Mouse (Mus musculus) heart, postnatal 0 days (tissue): ENCODE measurements around the gene Fam83f. TPM values are rescaled to one million over a fixed set of nuclear protein-coding genes. Genes with fewer than 3 reads are reported as not detected.
A peak's percentile ranks its signal among the peaks of the same experiment; 100 is the strongest.

Experiments used
- ATAC-seq: fragments of 200-750 bp; cut with Nextera tagmentation; 2 replicates; pipeline ENCODE4 v1.8.0; 2017; ENCODE audit warnings: low read depth, moderate number of reproducible peaks, moderate library complexity; ENCODE audit not compliant: insufficient read depth
- DNase-seq: peaks from one replicate; pipeline ENCODE4 v3.0.0-alpha.2; 2016; ENCODE audit warnings: low spot score
- H3K27ac ChIP-seq: fragments of 300-500 bp; sonication (generic); 2 replicates; pipeline ENCODE4 v1.5.1; 2014; ENCODE audit warnings: low read depth, mild to moderate bottlenecking
- H3K27me3 ChIP-seq: fragments of 300-500 bp; sonication (generic); 2 replicates; pipeline ENCODE4 v1.6.1; 2014; ENCODE audit warnings: low read length, mixed read lengths; ENCODE audit not compliant: control insufficient read depth, insufficient read depth
- H3K36me3 ChIP-seq: fragments of 300-500 bp; sonication (generic); replicated peaks from 2 replicates; pipeline ENCODE4 v1.6.1; 2014; ENCODE audit warnings: low read length, mixed read lengths; ENCODE audit not compliant: control insufficient read depth, insufficient read depth
- H3K4me1 ChIP-seq: fragments of 300-500 bp; sonication (generic); 2 replicates; pipeline ENCODE4 v1.6.1; 2014; ENCODE audit warnings: antibody characterized with exemption; ENCODE audit not compliant: control insufficient read depth, insufficient read depth
- H3K4me2 ChIP-seq: fragments of 300-500 bp; sonication (generic); 2 replicates; pipeline ENCODE4 v1.6.1; 2014; ENCODE audit warnings: low read depth, mild to moderate bottlenecking, low read length, moderate library complexity
- H3K4me3 ChIP-seq: fragments of 300-500 bp; sonication (generic); 2 replicates; pipeline ENCODE4 v1.5.1; 2014; ENCODE audit warnings: low read depth, low read length
- H3K9ac ChIP-seq: fragments of 300-500 bp; sonication (generic); replicated peaks from 2 replicates; pipeline ENCODE4 v1.6.1; 2014; ENCODE audit warnings: low read depth, low read length, mixed read lengths
- H3K9me3 ChIP-seq: fragments of 300-500 bp; sonication (generic); replicated peaks from 2 replicates; pipeline ENCODE4 v1.6.1; 2016; ENCODE audit warnings: low read length; ENCODE audit not compliant: control insufficient read depth
- CTCF ChIP-seq: IDR thresholded peaks from 2 replicates; pipeline ENCODE4 v1.5.1; 2016; ENCODE audit warnings: antibody characterized with exemption, control low read depth, low read depth
- EP300 ChIP-seq: IDR thresholded peaks from 2 replicates; pipeline ENCODE4 v1.6.1; 2016; ENCODE audit warnings: antibody characterized with exemption, low read depth
- WGBS: fragments of 180-500 bp; shearing (Covaris S2); extraction: QIAGEN DNeasy Blood & Tissue Kit; methylation state at CpG from one replicate; pipeline ENCODE4 v1.1.7; 2014; 5-methylcytosine and 5-hydroxymethylcytosine counted together
- polyA plus RNA-seq: library from polyadenylated mRNA; unstranded; fragments of >200 nt; fragmentation: Nextera tagmentation; extraction: Ambion mirVana; gene quantifications from 2 replicates; pipeline ENCODE4 v1.2.1, GENCODE M21; 2015
- total RNA-seq: library from RNA; depleted of rRNA; stranded (reverse); fragments of >200 nt; gene quantifications from 2 replicates; pipeline ENCODE4 v1.2.3, GENCODE M21; 2014; ENCODE audit warnings: low replicate concordance

The Fam83f gene
- total and polyA plus RNA-seq, 2 experiments from 2014 or later = 0.14 to 0.95 TPM

- no peaks in the 10 kb centered on the region for H3K9me3 ChIP-seq
- no peak for DNase-seq
- ATAC-seq = no peak
- H3K36me3 ChIP-seq = no peaks in the 10 kb centered on the region
- H3K27me3 ChIP-seq = no peaks in the 10 kb centered on the region
- no peak overlapping the region for H3K27ac ChIP-seq
- no peak overlapping the region for H3K9ac ChIP-seq
- H3K4me3 ChIP-seq = no peak overlapping the region
- no peak overlapping the region for H3K4me2 ChIP-seq
- TF ChIP-seq CTCF (no peak), EP300 (no peak)
- 81% methylated on average over 3 of the region's 3 CpGs for WGBS
- peaks cover 7% of the 10 kb centered on the region; the same call in 1 of the 2 replicates for H3K4me1 ChIP-seq
Measured at GRCm38 (mm10) chr15:80639874-80640273, 31.8 kb upstream of the Fam83f start.

GRCm38 (mm10) chr15:80641702-80642435 is 29.8 kb upstream of the Fam83f start:
- ATAC-seq (no peak), DNase-seq (no peak)
- Histone ChIP-seq H3K4me1 (peaks cover 5% of the 10 kb centered on the region; the same call in 1 of the 2 replicates), H3K9me3 (no peaks in the 10 kb centered on the region), H3K4me3 (no peak overlapping the region), H3K27ac (no peak overlapping the region), H3K27me3 (no peaks in the 10 kb centered on the region), H3K36me3 (no peaks in the 10 kb centered on the region), H3K9ac (no peak overlapping the region), H3K4me2 (no peak overlapping the region)
- TF ChIP-seq EP300 (no peak), CTCF (no peak)
- 73% methylated on average over 2 of the region's 2 CpGs for WGBS

- Histone ChIP-seq H3K9ac (no peak overlapping the region), H3K4me1 (no peaks in the 10 kb centered on the region), H3K36me3 (no peaks in the 10 kb centered on the region), H3K4me2 (no peak overlapping the region), H3K27me3 (0 out of 2 replicates have a peak, but pooled peaks cover 2% of the 10 kb centered on the region), H3K27ac (no peak overlapping the region), H3K9me3 (no peaks in the 10 kb centered on the region), H3K4me3 (no peak overlapping the region)
- TF ChIP-seq CTCF (no peak), EP300 (no peak)
- ATAC-seq = peak; percentile 79; the same call in 1 of the 2 replicates
- peak; percentile 21 for DNase-seq
- WGBS = 69% methylated on average over 17 of the region's 17 CpGs
Measured at GRCm38 (mm10) chr15:80645006-80645797, 26.4 kb upstream of the Fam83f start.

GRCm38 (mm10) chr15:80648977-80649606 is 22.6 kb upstream of the Fam83f start:
- Histone ChIP-seq H3K27ac (no peak overlapping the region), H3K36me3 (no peaks in the 10 kb centered on the region), H3K4me2 (no peak overlapping the region), H3K4me1 (no peaks in the 10 kb centered on the region), H3K4me3 (no peak overlapping the region), H3K9me3 (no peaks in the 10 kb centered on the region), H3K27me3 (peaks cover 3% of the 10 kb centered on the region; the same call in 1 of the 2 replicates), H3K9ac (no peak overlapping the region)
- WGBS = 65% methylated on average over 15 of the region's 15 CpGs
- DNase-seq (no peak), ATAC-seq (no peak)
- TF ChIP-seq EP300 (no peak), CTCF (no peak)

DNA sequence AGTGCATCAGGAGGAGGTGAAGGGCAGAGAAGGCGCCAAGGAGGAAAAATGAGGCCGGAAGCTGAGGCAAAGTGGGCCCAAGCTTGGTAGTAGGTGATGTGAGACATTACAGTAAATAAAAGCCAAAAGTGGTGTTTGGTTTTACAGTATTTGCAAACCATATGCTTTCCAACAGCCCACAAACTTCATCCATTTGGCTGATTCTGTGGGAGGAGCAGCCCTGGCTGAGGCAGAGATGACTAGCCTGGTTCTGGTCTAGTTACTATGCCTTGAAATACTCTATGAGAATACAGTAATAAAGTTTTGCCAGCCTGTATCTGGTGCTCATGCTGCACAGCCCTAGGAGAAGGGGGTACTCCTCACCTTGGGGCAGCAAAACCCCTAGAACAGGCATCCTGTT is 21.2 kb upstream of the Fam83f start:
- no peaks in the 10 kb centered on the region for H3K9me3 ChIP-seq
- H3K4me1 ChIP-seq = no peaks in the 10 kb centered on the region
- H3K36me3 ChIP-seq = no peaks in the 10 kb centered on the region
- no peak overlapping the region for H3K9ac ChIP-seq
- no peak for TF ChIP-seq CTCF
- no peak for TF ChIP-seq EP300
- no peak overlapping the region for H3K27ac ChIP-seq
- H3K4me2 ChIP-seq = no peak overlapping the region
- no peak overlapping the region for H3K4me3 ChIP-seq
- ATAC-seq = no peak
- 83% methylated on average over 2 of the region's 2 CpGs for WGBS
- peaks cover 6% of the 10 kb centered on the region; the same call in 1 of the 2 replicates for H3K27me3 ChIP-seq
- no peak for DNase-seq
